In the genomic region with DNA sequence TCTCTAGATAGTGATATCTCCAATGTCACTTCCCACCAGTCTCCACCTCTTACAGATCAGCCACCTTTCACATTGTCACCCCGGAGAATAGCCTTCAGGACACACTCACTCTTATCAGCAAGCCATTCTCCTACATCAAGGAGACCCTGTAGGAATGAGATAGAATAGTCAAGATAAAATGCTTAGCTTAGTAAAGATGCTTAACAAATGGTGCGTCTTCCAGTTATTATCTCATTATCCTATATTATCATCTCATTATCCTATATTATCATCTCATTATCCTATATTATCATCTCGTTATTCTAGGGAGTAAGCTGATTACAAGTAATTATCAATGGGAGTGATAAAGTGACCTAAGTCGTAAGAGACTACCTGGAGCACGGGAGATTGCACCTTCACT, we compare ENCODE assay signal across 26 mouse cellular contexts.
"Had no signal": no experiment of that assay in that cellular context is flagged by ENCODE, and none has a peak within 500 bp of the region (broad histone marks: within the 10 kb centered on the region; RNA-seq: fewer than 3 reads in every experiment).

No protein-coding gene starts in this region.

- ATAC-seq: hindbrain, postnatal 0 days; intestine, embryonic 16.5 days; liver, embryonic 12.5 days had no signal

- H3K36me3 ChIP-seq: heart, embryonic 13.5 days; heart, embryonic 15.5 days; hindbrain, embryonic 12.5 days; hindbrain, embryonic 15.5 days; kidney, embryonic 15.5 days; limb, embryonic 13.5 days; limb, embryonic 15.5 days; liver, embryonic 12.5 days had no signal

- H3K4me2 ChIP-seq: heart, embryonic 11.5 days; heart, embryonic 13.5 days; heart, embryonic 15.5 days; hindbrain, embryonic 12.5 days; hindbrain, embryonic 15.5 days; kidney, embryonic 15.5 days; limb, embryonic 13.5 days; limb, embryonic 15.5 days; liver, embryonic 12.5 days had no signal

- H3K9ac ChIP-seq: heart, embryonic 13.5 days; heart, embryonic 15.5 days; hindbrain, embryonic 12.5 days; hindbrain, embryonic 15.5 days; kidney, embryonic 15.5 days; limb, embryonic 13.5 days; limb, embryonic 15.5 days; liver, embryonic 12.5 days; liver, embryonic 14.5 days had no signal

- H3K27me3 ChIP-seq: heart, embryonic 15.5 days; hindbrain, embryonic 12.5 days; hindbrain, embryonic 15.5 days; kidney, embryonic 15.5 days; limb, embryonic 15.5 days; liver, embryonic 12.5 days had no signal

- DNase-seq: gastrocnemius, postnatal 14 days; gastrocnemius, postnatal 36 days; heart, adult 2 months; heart, postnatal 14 days; heart, postnatal 36 days; kidney, adult 11 months; kidney, adult 2 months; kidney, adult 9 months; kidney, postnatal 14 days; kidney, postnatal 36 days; layer of hippocampus, adult 9-11 months; layer of hippocampus, postnatal 36 days; left cerebral cortex, postnatal 4 days had no signal

- H3K4me3 ChIP-seq: heart, adult 2 months; heart, embryonic 13.5 days; heart, embryonic 15.5 days; hindbrain, embryonic 12.5 days; hindbrain, embryonic 15.5 days; kidney, embryonic 15.5 days; limb, embryonic 13.5 days; limb, embryonic 15.5 days; liver, embryonic 12.5 days had no signal

- H3K27ac ChIP-seq: heart, adult 2 months; heart, embryonic 13.5 days; heart, embryonic 15.5 days; hindbrain, embryonic 15.5 days; hindbrain, postnatal 0 days; kidney, embryonic 15.5 days; kidney, postnatal 0 days; limb, embryonic 13.5 days; limb, embryonic 15.5 days; liver, embryonic 12.5 days; liver, embryonic 14.5 days had no signal

- H3K9me3 ChIP-seq: heart, embryonic 13.5 days; heart, embryonic 15.5 days; hindbrain, embryonic 12.5 days; hindbrain, embryonic 15.5 days; kidney, embryonic 15.5 days; limb, embryonic 13.5 days; limb, embryonic 15.5 days; liver, embryonic 12.5 days had no signal

- H3K4me1 ChIP-seq: heart, embryonic 13.5 days; heart, embryonic 15.5 days; kidney, embryonic 15.5 days; limb, embryonic 13.5 days; limb, embryonic 15.5 days; liver, embryonic 12.5 days had no signal
